Mouse (Mus musculus): Measurements from ENCODE around the gene Specc1. TPM values are rescaled to one million over a fixed set of nuclear protein-coding genes. Genes with fewer than 3 reads are reported as not detected.

Gene Specc1
- polyA plus RNA-seq, 1 experiment from 2014 or later: 10.0 TPM

- no peaks in the 10 kb centered on the region for H3K9me3 ChIP-seq (ENCODE audit: control insufficient read depth, low read depth, low read length)
- H3K4me1 ChIP-seq (ENCODE audit: control insufficient read depth, insufficient read depth, low read length): no peaks in the 10 kb centered on the region
- WGBS: 60% methylated on average over 13 of the region's 13 CpGs
- H3K4me2 ChIP-seq (replicated peaks; ENCODE audit: low read depth, low read length): no peak overlapping the region
- no peak for ATAC-seq (ENCODE audit: insufficient number of reproducible peaks, insufficient read depth, low FRiP score, low read depth)
- H3K27ac ChIP-seq (ENCODE audit: low read length): no peak overlapping the region
- no peak overlapping the region for H3K9ac ChIP-seq (replicated peaks; ENCODE audit: low read depth, low read length)
- no peak overlapping the region for H3K4me3 ChIP-seq (ENCODE audit: low read depth, low read length)
- H3K36me3 ChIP-seq (ENCODE audit: control insufficient read depth, insufficient read depth, low read length): no peaks in the 10 kb centered on the region
- H3K27me3 ChIP-seq (ENCODE audit: control insufficient read depth, insufficient read depth, low read length): no peaks in the 10 kb centered on the region
These were observed 17.6 kb downstream of the Specc1 start for GRCm38 (mm10) chr11:61974106-61974707.

DNA sequence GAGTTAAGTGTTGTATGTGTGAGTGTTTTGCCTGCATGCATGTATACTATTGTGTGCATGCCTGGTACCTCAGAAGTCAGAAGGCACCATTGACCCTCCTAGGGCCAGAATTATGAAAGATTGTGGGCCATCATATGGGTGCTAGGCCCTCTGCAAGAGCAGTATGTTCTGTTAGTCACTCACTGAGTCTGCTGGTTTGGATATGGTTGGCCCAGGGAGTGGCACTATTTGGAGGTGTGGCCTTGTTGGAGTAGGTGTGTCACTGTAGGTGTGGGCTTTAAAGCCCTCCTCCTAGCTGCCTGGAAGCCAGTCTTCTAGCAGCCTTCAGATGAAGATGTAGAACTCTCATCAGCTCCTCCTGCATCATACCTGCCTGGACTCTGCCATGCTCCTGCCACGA is 19.2 kb downstream of the Specc1 start:
- no peaks in the 10 kb centered on the region for H3K27me3 ChIP-seq (ENCODE audit: control insufficient read depth, insufficient read depth, low read length)
- no peak for ATAC-seq (ENCODE audit: insufficient number of reproducible peaks, insufficient read depth, low FRiP score, low read depth)
- H3K27ac ChIP-seq (ENCODE audit: low read length): no peak overlapping the region
- WGBS: 77% methylated on average over 1 of the region's 1 CpGs
- no peak overlapping the region for H3K4me2 ChIP-seq (replicated peaks; ENCODE audit: low read depth, low read length)
- no peaks in the 10 kb centered on the region for H3K9me3 ChIP-seq (ENCODE audit: control insufficient read depth, low read depth, low read length)
- no peak overlapping the region for H3K4me3 ChIP-seq (ENCODE audit: low read depth, low read length)
- H3K4me1 ChIP-seq (ENCODE audit: control insufficient read depth, insufficient read depth, low read length): no peaks in the 10 kb centered on the region
- no peak overlapping the region for H3K9ac ChIP-seq (replicated peaks; ENCODE audit: low read depth, low read length)
- no peaks in the 10 kb centered on the region for H3K36me3 ChIP-seq (ENCODE audit: control insufficient read depth, insufficient read depth, low read length)

DNA sequence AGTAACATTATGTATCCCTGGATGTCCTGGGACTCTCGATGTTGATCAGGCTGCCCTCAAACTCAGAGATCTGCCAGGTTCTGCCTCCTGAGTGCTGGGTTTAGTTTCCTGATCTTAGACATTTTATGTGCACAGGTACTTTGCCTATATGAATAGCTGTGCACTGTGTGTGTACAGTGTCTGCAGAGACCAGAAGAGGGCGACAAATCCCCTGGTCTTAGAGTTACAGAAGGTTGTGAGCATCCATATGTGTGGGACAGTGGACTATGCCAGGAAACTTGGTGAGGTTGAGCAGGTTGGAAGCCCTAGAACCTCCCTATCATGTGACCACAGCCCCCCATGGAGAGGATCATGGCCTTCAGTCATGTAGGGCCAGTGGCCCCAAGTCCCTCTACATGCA is 24.7 kb downstream of the Specc1 start:
- WGBS: 67% methylated on average over 2 of the region's 2 CpGs
- Histone ChIP-seq H3K4me2 (replicated peaks; ENCODE audit: low read depth, low read length) (no peak overlapping the region), H3K27me3 (ENCODE audit: control insufficient read depth, insufficient read depth, low read length) (no peaks in the 10 kb centered on the region), H3K9ac (replicated peaks; ENCODE audit: low read depth, low read length) (no peak overlapping the region), H3K9me3 (ENCODE audit: control insufficient read depth, low read depth, low read length) (no peaks in the 10 kb centered on the region), H3K4me1 (ENCODE audit: control insufficient read depth, insufficient read depth, low read length) (no peaks in the 10 kb centered on the region), H3K27ac (ENCODE audit: low read length) (no peak overlapping the region), H3K4me3 (ENCODE audit: low read depth, low read length) (no peak overlapping the region), H3K36me3 (ENCODE audit: control insufficient read depth, insufficient read depth, low read length) (no peaks in the 10 kb centered on the region)
- no peak for ATAC-seq (ENCODE audit: insufficient number of reproducible peaks, insufficient read depth, low FRiP score, low read depth)

DNA sequence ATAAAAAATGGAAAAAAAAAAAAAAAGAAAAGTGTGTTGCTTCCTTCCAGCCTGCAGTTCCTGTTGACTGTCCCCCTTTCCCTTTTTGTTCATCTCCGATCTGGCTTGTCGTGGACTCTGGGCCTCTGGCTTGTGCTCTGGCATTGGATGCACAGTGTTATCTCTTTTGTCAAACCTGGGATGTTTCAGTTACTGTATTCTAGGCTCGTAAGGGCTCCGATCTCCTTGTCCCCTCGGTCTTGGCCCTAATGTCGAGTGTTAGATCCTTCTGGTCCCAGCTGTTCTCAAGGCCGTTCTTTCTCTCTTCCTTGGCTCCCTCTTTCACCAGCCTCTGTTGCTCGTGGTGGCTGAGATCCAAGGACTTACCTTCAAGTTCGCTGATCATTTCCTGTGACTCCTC is 26.3 kb downstream of the Specc1 start:
- Histone ChIP-seq H3K9me3 (ENCODE audit: control insufficient read depth, low read depth, low read length) (no peaks in the 10 kb centered on the region), H3K4me2 (replicated peaks; ENCODE audit: low read depth, low read length) (no peak overlapping the region), H3K36me3 (ENCODE audit: control insufficient read depth, insufficient read depth, low read length) (no peaks in the 10 kb centered on the region), H3K4me3 (ENCODE audit: low read depth, low read length) (no peak overlapping the region), H3K27ac (ENCODE audit: low read length) (no peak overlapping the region), H3K4me1 (ENCODE audit: control insufficient read depth, insufficient read depth, low read length) (no peaks in the 10 kb centered on the region), H3K27me3 (ENCODE audit: control insufficient read depth, insufficient read depth, low read length) (no peaks in the 10 kb centered on the region), H3K9ac (replicated peaks; ENCODE audit: low read depth, low read length) (no peak overlapping the region)
- 79% methylated on average over 9 of the region's 9 CpGs for WGBS
- no peak for ATAC-seq (ENCODE audit: insufficient number of reproducible peaks, insufficient read depth, low FRiP score, low read depth)

GRCm38 (mm10) chr11:61986939-61987338 is 30.4 kb downstream of the Specc1 start:
- Histone ChIP-seq H3K27me3 (ENCODE audit: control insufficient read depth, insufficient read depth, low read length) (no peaks in the 10 kb centered on the region), H3K9ac (replicated peaks; ENCODE audit: low read depth, low read length) (no peak overlapping the region), H3K4me3 (ENCODE audit: low read depth, low read length) (no peak overlapping the region), H3K27ac (ENCODE audit: low read length) (no peak overlapping the region), H3K9me3 (ENCODE audit: control insufficient read depth, low read depth, low read length) (no peaks in the 10 kb centered on the region), H3K4me1 (ENCODE audit: control insufficient read depth, insufficient read depth, low read length) (no peaks in the 10 kb centered on the region), H3K36me3 (ENCODE audit: control insufficient read depth, insufficient read depth, low read length) (no peaks in the 10 kb centered on the region), H3K4me2 (replicated peaks; ENCODE audit: low read depth, low read length) (no peak overlapping the region)
- 72% methylated on average over 4 of the region's 4 CpGs for WGBS
- ATAC-seq (ENCODE audit: insufficient number of reproducible peaks, insufficient read depth, low FRiP score, low read depth): no peak

GRCm38 (mm10) chr11:61989647-61990046 is 33.1 kb downstream of the Specc1 start:
- ATAC-seq (ENCODE audit: insufficient number of reproducible peaks, insufficient read depth, low FRiP score, low read depth): no peak
- Histone ChIP-seq H3K4me2 (replicated peaks; ENCODE audit: low read depth, low read length) (no peak overlapping the region), H3K36me3 (ENCODE audit: control insufficient read depth, insufficient read depth, low read length) (no peaks in the 10 kb centered on the region), H3K4me1 (ENCODE audit: control insufficient read depth, insufficient read depth, low read length) (no peaks in the 10 kb centered on the region), H3K27me3 (ENCODE audit: control insufficient read depth, insufficient read depth, low read length) (no peaks in the 10 kb centered on the region), H3K4me3 (ENCODE audit: low read depth, low read length) (no peak overlapping the region), H3K9me3 (ENCODE audit: control insufficient read depth, low read depth, low read length) (no peaks in the 10 kb centered on the region), H3K9ac (replicated peaks; ENCODE audit: low read depth, low read length) (no peak overlapping the region), H3K27ac (ENCODE audit: low read length) (no peak overlapping the region)
- WGBS: 56% methylated on average over 9 of the region's 9 CpGs

DNA sequence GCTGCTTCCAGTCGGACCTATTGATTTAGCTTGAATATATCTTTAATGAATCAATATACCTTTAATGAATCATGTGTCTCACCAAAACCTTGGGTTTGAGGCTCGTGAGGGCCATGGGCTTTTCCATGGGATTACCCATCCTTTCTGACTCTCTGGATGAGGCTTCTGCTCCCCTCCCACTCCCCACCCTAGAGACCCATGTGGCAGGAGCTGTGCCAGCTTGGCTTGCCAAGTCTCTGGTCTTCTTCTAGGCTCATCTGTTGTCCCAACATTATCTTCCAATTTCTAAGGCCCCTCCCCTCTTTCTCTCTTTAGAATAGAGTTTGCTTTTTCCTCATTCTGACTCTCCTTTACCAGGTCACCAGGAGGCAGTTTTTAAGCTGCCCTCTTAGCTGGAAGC is 35.0 kb downstream of the Specc1 start:
- H3K4me2 ChIP-seq (replicated peaks; ENCODE audit: low read depth, low read length): no peak overlapping the region
- no peaks in the 10 kb centered on the region for H3K4me1 ChIP-seq (ENCODE audit: control insufficient read depth, insufficient read depth, low read length)
- H3K9ac ChIP-seq (replicated peaks; ENCODE audit: low read depth, low read length): no peak overlapping the region
- H3K9me3 ChIP-seq (ENCODE audit: control insufficient read depth, low read depth, low read length): no peaks in the 10 kb centered on the region
- WGBS: 74% methylated on average over 2 of the region's 2 CpGs
- no peak overlapping the region for H3K4me3 ChIP-seq (ENCODE audit: low read depth, low read length)
- ATAC-seq (ENCODE audit: insufficient number of reproducible peaks, insufficient read depth, low FRiP score, low read depth): no peak
- no peak overlapping the region for H3K27ac ChIP-seq (ENCODE audit: low read length)
- no peaks in the 10 kb centered on the region for H3K27me3 ChIP-seq (ENCODE audit: control insufficient read depth, insufficient read depth, low read length)
- H3K36me3 ChIP-seq (ENCODE audit: control insufficient read depth, insufficient read depth, low read length): no peaks in the 10 kb centered on the region

DNA sequence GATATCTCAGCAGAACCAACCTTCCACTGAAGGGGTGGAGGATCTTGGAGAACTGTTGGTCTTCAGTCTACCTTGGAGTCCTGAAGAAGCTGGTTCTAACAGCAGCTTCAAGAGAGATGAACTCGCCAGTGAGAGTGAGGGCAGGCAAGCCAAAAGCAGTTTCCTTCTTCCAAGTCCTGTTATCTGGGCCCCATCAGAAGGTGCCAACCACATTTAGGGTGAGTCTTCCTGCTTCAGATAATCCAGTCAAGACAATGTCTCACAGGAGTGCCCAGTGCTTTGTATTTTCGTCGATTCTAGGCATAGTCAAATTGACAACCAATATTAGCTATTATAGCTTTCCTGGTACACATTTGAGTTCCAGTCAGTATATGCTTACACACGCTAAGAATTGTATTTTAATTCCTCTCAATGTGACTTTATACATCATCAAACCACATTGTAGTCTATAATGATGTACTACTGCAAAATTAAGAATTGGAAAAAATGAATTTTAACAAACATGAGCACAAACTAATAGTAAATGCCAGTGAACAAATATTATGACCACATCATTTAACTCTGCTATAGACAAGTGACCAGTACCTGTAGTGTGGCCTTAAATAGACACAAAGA is 36.2 kb downstream of the Specc1 start:
- no peak overlapping the region for H3K4me2 ChIP-seq (replicated peaks; ENCODE audit: low read depth, low read length)

DNA sequence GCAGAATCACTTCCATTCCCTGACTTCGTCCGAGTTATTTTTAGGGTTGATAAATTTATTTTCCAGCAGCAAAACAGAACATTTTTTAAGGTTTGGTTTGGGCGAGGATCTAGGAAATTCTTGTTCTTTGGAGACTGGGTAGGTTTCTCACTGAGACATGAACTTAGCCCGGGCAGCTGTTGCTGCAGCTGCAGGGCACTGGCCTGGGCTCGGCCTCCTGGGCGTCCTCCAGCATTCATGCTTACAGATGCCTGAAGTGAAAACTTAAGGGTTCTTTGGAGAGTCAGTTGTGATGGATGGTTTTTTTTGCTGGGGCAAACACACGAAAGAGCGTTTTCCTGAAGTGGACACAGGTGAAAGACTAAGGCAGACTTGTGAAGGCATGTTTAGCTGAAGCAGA is 42.9 kb downstream of the Specc1 start:
- Histone ChIP-seq H3K4me3 (ENCODE audit: low read depth, low read length) (no peak overlapping the region), H3K4me1 (ENCODE audit: control insufficient read depth, insufficient read depth, low read length) (no peaks in the 10 kb centered on the region), H3K27ac (ENCODE audit: low read length) (no peak overlapping the region), H3K27me3 (ENCODE audit: control insufficient read depth, insufficient read depth, low read length) (no peaks in the 10 kb centered on the region), H3K9me3 (ENCODE audit: control insufficient read depth, low read depth, low read length) (no peaks in the 10 kb centered on the region), H3K9ac (replicated peaks; ENCODE audit: low read depth, low read length) (no peak overlapping the region), H3K4me2 (replicated peaks; ENCODE audit: low read depth, low read length) (no peak overlapping the region), H3K36me3 (ENCODE audit: control insufficient read depth, insufficient read depth, low read length) (no peaks in the 10 kb centered on the region)
- no peak for ATAC-seq (ENCODE audit: insufficient number of reproducible peaks, insufficient read depth, low FRiP score, low read depth)
- 79% methylated on average over 8 of the region's 8 CpGs for WGBS

More for the DNA sequence above, 36.2 kb downstream of the Specc1 start:
- Histone ChIP-seq H3K27ac (ENCODE audit: low read length) (no peak overlapping the region), H3K9ac (replicated peaks; ENCODE audit: low read depth, low read length) (no peak overlapping the region), H3K36me3 (ENCODE audit: control insufficient read depth, insufficient read depth, low read length) (no peaks in the 10 kb centered on the region), H3K4me3 (ENCODE audit: low read depth, low read length) (no peak overlapping the region), H3K4me1 (ENCODE audit: control insufficient read depth, insufficient read depth, low read length) (no peaks in the 10 kb centered on the region), H3K9me3 (ENCODE audit: control insufficient read depth, low read depth, low read length) (no peaks in the 10 kb centered on the region), H3K27me3 (ENCODE audit: control insufficient read depth, insufficient read depth, low read length) (no peaks in the 10 kb centered on the region)
- 87% methylated on average over 4 of the region's 4 CpGs for whole genome bisulfite sequencing
- no peak for ATAC-seq (ENCODE audit: insufficient number of reproducible peaks, insufficient read depth, low FRiP score, low read depth)

Measured in stomach, embryonic 14.5 days (tissue).